Mouse (Mus musculus) kidney, embryonic 15.5 days (tissue): ENCODE measurements around the gene Akap13. TPM values are rescaled to one million over a fixed set of nuclear protein-coding genes. Genes with fewer than 3 reads are reported as not detected.

Experiments
- ATAC-seq: fragments of 200-750 bp; cut with Nextera tagmentation; replicated peaks from 2 replicates; pipeline ENCODE4 v1.8.0; 2017; ENCODE audit warnings: moderate TSS enrichment; ENCODE audit not compliant: low FRiP score
- H3K27ac ChIP-seq: fragments of 300-500 bp; sonication (generic); 2 replicates; pipeline ENCODE4 v1.5.1; 2015; ENCODE audit warnings: mild to moderate bottlenecking, inconsistent platforms
- H3K27me3 ChIP-seq: fragments of 300-500 bp; sonication (generic); 2 replicates; pipeline ENCODE4 v1.6.1; 2015; ENCODE audit warnings: inconsistent platforms
- H3K36me3 ChIP-seq: fragments of 300-500 bp; sonication (generic); 2 replicates; pipeline ENCODE4 v1.6.1; 2015; ENCODE audit warnings: inconsistent platforms
- H3K4me1 ChIP-seq: fragments of 300-500 bp; sonication (generic); 2 replicates; pipeline ENCODE4 v1.6.1; 2015; ENCODE audit warnings: inconsistent platforms
- H3K4me2 ChIP-seq: fragments of 300-500 bp; sonication (generic); 2 replicates; pipeline ENCODE4 v1.6.1; 2015; ENCODE audit warnings: moderate library complexity, mild to moderate bottlenecking, inconsistent platforms
- H3K4me3 ChIP-seq: fragments of 300-500 bp; sonication (generic); replicated peaks from 2 replicates; pipeline ENCODE4 v1.5.1; 2015; ENCODE audit warnings: mild to moderate bottlenecking, inconsistent platforms
- H3K9ac ChIP-seq: fragments of 300-500 bp; sonication (generic); 2 replicates; pipeline ENCODE4 v1.6.1; 2015; ENCODE audit warnings: mild to moderate bottlenecking, inconsistent platforms
- H3K9me3 ChIP-seq: fragments of 300-500 bp; sonication (generic); replicated peaks from 2 replicates; pipeline ENCODE4 v1.6.1; 2016; ENCODE audit warnings: inconsistent platforms
- WGBS: fragments of 180-500 bp; shearing (Covaris S2); methylation state at CpG from one replicate; pipeline ENCODE4 v1.1.7; 2015; ENCODE audit warnings: mixed read lengths; 5-methylcytosine and 5-hydroxymethylcytosine counted together
- polyA plus RNA-seq: library from polyadenylated mRNA; unstranded; fragments of >200 nt; fragmentation: Nextera tagmentation; extraction: Ambion mirVana; gene quantifications from 2 replicates; pipeline ENCODE4 v1.2.1, GENCODE M21; 2015

Akap13 gene
- polyA plus RNA-seq, 1 experiment from 2014 or later: 49.7 TPM

GRCm38 (mm10) chr7:75668396-75668795 lies 213.1 kb downstream of the Akap13 start:
- Histone ChIP-seq H3K4me2 (no peak overlapping the region), H3K4me3 (no peak overlapping the region), H3K9me3 (no peaks in the 10 kb centered on the region), H3K36me3 (peaks cover 33% of the 10 kb centered on the region), H3K9ac (no peak overlapping the region), H3K27ac (no peak overlapping the region), H3K4me1 (peaks cover 3% of the 10 kb centered on the region; the same call in 1 of the 2 replicates), H3K27me3 (no peaks in the 10 kb centered on the region)
- no peak for ATAC-seq
- WGBS: 32% methylated on average over 1 of the region's 1 CpGs

GRCm38 (mm10) chr7:75669416-75669815 lies 214.1 kb downstream of the Akap13 start:
- no peak for ATAC-seq
- Histone ChIP-seq H3K27me3 (no peaks in the 10 kb centered on the region), H3K4me3 (no peak overlapping the region), H3K4me2 (no peak overlapping the region), H3K36me3 (peaks cover 29% of the 10 kb centered on the region), H3K9me3 (no peaks in the 10 kb centered on the region), H3K27ac (no peak overlapping the region), H3K4me1 (peaks cover 3% of the 10 kb centered on the region; the same call in 1 of the 2 replicates), H3K9ac (no peak overlapping the region)
- 55% methylated on average over 6 of the region's 6 CpGs for WGBS

- ATAC-seq: no peak
- Histone ChIP-seq H3K27ac (no peak overlapping the region), H3K9me3 (no peaks in the 10 kb centered on the region), H3K4me1 (0 out of 2 replicates have a peak, but pooled peaks cover 3% of the 10 kb centered on the region), H3K27me3 (no peaks in the 10 kb centered on the region), H3K9ac (no peak overlapping the region), H3K4me2 (no peak overlapping the region), H3K36me3 (peaks cover 36% of the 10 kb centered on the region), H3K4me3 (no peak overlapping the region)
- 77% methylated on average over 9 of the region's 9 CpGs for whole genome bisulfite sequencing
Observed at GRCm38 (mm10) chr7:75679631-75680030, 224.3 kb downstream of the Akap13 start.

GRCm38 (mm10) chr7:75682901-75683300 lies 227.6 kb downstream of the Akap13 start:
- H3K27ac ChIP-seq: no peak overlapping the region
- ATAC-seq: no peak
- 91% methylated on average over 1 of the region's 1 CpGs for WGBS

DNA sequence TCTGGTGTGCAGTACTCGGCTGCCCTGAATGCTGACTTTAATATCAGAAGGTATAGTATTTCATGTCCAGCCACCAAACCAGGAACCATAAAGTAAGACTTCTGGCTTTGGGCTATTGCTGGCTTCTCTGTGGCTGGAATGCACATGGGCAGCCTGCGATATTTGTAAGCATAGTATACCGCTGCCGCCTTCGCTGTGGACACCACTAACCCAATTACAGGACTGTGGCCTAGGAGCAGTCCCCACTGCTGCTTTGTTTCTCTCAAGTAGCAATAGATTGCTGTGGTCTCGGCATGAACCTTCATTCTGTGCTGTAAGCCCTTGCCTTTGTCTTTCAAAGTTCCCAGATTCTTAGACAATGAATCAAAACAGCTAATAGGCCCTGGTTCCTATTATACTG lies 228.1 kb downstream of the Akap13 start:
- no peaks in the 10 kb centered on the region for H3K27me3 ChIP-seq
- peaks cover 39% of the 10 kb centered on the region for H3K36me3 ChIP-seq
- no peak overlapping the region for H3K9ac ChIP-seq
- H3K4me2 ChIP-seq: no peak overlapping the region
- H3K4me3 ChIP-seq: no peak overlapping the region
- 89% methylated on average over 6 of the region's 6 CpGs for WGBS
- 0 out of 2 replicates have a peak, but pooled peaks cover 3% of the 10 kb centered on the region for H3K4me1 ChIP-seq
- ATAC-seq: no peak
- no peak overlapping the region for H3K27ac ChIP-seq
- no peaks in the 10 kb centered on the region for H3K9me3 ChIP-seq

More at GRCm38 (mm10) chr7:75682901-75683300, 227.6 kb downstream of the Akap13 start:
- Histone ChIP-seq H3K4me3 (no peak overlapping the region), H3K4me2 (no peak overlapping the region), H3K27me3 (no peaks in the 10 kb centered on the region), H3K36me3 (peaks cover 39% of the 10 kb centered on the region), H3K9ac (no peak overlapping the region), H3K4me1 (0 out of 2 replicates have a peak, but pooled peaks cover 3% of the 10 kb centered on the region), H3K9me3 (no peaks in the 10 kb centered on the region)

DNA sequence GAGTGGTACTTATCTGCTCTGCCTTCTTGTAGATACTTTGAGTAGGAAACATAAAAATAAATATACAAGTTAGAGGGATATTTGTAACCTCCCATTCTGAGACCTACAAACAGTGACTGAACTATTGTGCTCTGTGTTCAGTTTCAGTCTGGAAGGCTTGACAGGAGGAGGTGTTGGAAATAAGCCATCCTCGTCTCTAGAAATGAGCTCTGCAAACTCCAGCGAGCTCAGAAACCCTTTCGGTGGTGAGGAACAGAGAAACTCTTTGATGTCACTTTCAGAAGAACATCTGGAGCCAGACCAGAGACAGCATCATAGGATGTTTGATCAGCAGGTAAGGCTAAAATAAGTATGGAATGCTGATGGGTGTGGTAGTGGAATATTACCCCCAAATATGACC lies 229.6 kb downstream of the Akap13 start:
- H3K36me3 ChIP-seq: peaks cover 47% of the 10 kb centered on the region
- no peak overlapping the region for H3K27ac ChIP-seq
- H3K4me3 ChIP-seq: no peak overlapping the region
- ATAC-seq: no peak
- 84% methylated on average over 3 of the region's 3 CpGs for WGBS
- no peaks in the 10 kb centered on the region for H3K27me3 ChIP-seq
- 0 out of 2 replicates have a peak, but pooled peaks cover 3% of the 10 kb centered on the region for H3K4me1 ChIP-seq
- no peak overlapping the region for H3K4me2 ChIP-seq
- H3K9me3 ChIP-seq: no peaks in the 10 kb centered on the region
- H3K9ac ChIP-seq: no peak overlapping the region

DNA sequence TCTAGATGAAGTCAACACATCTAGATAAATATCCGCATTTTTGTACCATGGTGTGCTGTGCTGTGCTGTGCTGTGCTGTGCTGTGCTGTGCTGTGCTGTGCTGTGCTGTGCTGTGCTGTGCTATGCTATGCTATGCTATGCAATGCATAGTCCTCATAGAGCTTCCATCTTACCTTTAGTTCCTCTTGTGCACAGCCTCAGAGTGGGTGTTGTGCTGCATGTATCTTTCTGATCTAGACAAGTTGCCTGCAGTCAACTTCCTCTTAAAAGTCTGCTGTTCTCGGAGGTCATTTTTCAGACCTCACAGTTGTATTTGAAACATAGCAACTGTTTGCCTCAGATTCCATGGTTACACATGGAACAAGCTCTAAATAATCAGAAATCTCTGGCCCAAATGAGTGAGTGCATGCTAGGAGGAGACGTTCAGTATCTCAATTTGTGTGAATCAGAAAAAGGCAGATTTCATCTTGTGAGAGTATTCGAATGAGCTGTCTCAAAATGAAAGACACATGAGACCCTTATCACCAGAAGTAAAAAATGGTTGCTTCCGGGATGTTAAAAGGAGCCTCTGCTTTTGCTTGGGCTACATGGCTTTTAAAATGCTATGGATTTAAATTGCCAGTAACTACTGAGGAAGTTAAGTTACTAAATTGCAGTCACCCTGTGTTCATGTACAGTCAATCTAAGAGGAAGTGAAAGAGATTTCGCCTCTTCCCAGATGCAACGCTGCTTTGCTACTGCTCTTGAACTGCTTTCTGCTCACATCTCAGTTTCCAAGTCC lies 230.9 kb downstream of the Akap13 start:
- no peak overlapping the region for H3K27ac ChIP-seq
- H3K9me3 ChIP-seq: no peaks in the 10 kb centered on the region
- 0 out of 2 replicates have a peak, but pooled peaks cover 3% of the 10 kb centered on the region for H3K4me1 ChIP-seq
- H3K9ac ChIP-seq: no peak overlapping the region
- H3K27me3 ChIP-seq: no peaks in the 10 kb centered on the region
- H3K36me3 ChIP-seq: peaks cover 55% of the 10 kb centered on the region
- 87% methylated on average over 7 of the region's 7 CpGs for WGBS
- H3K4me2 ChIP-seq: no peak overlapping the region
- H3K4me3 ChIP-seq: no peak overlapping the region
- ATAC-seq: no peak

DNA sequence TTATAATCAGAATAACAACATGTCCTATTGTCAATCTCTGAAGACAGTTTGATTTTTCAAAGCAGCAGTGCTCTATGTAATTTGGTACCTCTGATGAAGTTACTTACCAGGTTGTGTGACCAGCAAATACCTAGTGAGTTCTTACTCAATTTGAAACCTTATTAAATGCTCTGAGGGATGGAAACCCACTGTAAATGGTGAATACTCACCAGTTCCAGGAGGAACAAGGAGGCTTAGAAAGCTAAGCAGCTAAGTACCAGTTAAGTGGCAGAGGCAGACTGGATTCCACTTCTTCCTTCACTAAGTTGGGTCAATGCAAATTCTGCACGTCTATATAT lies 231.5 kb downstream of the Akap13 start:
- Histone ChIP-seq H3K4me3 (no peak overlapping the region), H3K27ac (no peak overlapping the region), H3K36me3 (peaks cover 56% of the 10 kb centered on the region), H3K27me3 (no peaks in the 10 kb centered on the region), H3K4me1 (0 out of 2 replicates have a peak, but pooled peaks cover 3% of the 10 kb centered on the region), H3K9ac (no peak overlapping the region), H3K4me2 (no peak overlapping the region), H3K9me3 (no peaks in the 10 kb centered on the region)
- 89% methylated on average over 1 of the region's 1 CpGs for WGBS
- no peak for ATAC-seq

DNA sequence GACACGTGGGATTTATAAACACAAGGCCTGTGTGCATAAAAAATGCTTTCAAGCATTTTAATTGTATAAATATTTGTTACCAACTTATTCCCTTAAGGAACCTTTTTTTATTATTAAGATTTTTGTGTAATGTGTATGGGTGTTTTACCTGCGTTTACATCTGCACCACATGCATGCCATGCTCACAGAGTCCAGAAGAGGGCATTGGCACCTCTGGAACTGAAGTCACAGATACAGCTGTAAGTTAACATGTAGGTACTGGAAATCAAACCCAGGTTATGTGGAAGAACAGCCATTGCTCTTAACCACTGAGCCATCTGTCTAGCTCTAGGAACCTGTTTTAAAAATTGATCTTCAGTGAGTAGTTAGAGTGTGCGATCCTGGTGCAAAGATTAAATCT lies 232.8 kb downstream of the Akap13 start:
- Histone ChIP-seq H3K36me3 (peaks cover 52% of the 10 kb centered on the region), H3K9me3 (no peaks in the 10 kb centered on the region), H3K4me2 (no peak overlapping the region), H3K27ac (no peak overlapping the region), H3K9ac (no peak overlapping the region), H3K4me1 (no peaks in the 10 kb centered on the region), H3K27me3 (no peaks in the 10 kb centered on the region), H3K4me3 (no peak overlapping the region)
- no peak for ATAC-seq
- 87% methylated on average over 3 of the region's 3 CpGs for WGBS

DNA sequence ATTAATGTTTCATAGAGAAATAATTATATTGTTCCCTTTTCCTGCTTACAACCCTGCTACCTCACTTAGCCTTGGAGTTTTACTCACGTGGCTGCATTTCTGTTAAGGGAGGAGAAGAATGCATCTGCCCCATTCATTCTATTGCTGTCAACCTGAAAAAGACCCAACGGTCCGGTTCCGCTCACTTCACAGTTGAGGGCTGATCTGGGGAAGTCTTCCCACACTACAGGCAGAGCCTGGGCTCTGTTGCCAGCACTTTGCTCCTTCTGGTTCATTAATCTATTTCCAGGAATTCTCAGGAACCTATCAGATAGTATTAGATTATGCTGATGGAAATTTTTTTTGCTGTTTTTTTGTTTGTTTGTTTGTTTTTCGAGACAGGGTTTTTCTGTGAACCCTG lies 239.4 kb downstream of the Akap13 start:
- Histone ChIP-seq H3K4me2 (no peak overlapping the region), H3K36me3 (peaks cover 59% of the 10 kb centered on the region), H3K9me3 (no peaks in the 10 kb centered on the region), H3K4me3 (no peak overlapping the region), H3K27me3 (no peaks in the 10 kb centered on the region), H3K4me1 (no peaks in the 10 kb centered on the region), H3K27ac (no peak overlapping the region), H3K9ac (no peak overlapping the region)
- no peak for ATAC-seq
- 86% methylated on average over 5 of the region's 5 CpGs for WGBS

DNA sequence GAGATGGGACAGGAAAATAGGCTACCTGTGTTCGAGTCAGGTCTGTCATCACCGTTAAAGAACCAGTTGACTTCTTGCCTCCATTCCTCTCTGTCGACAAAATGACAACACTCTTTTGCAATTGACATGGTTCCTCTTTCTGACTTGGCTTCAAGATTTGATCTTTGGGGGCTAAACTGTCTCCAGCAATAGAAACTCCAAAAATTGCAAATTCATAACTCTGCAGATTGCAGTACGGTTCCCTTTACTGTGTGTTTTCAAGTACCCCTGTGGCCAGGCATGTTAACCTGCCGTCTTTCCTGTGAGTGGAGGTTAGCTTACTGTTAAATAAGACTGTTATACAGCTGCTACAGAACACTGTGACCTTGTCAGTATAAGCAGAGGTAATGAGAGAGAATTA lies 244.5 kb downstream of the Akap13 start:
- Histone ChIP-seq H3K9ac (no peak overlapping the region), H3K36me3 (peaks cover 76% of the 10 kb centered on the region), H3K27me3 (no peaks in the 10 kb centered on the region), H3K4me1 (no peaks in the 10 kb centered on the region), H3K9me3 (no peaks in the 10 kb centered on the region), H3K27ac (no peak overlapping the region), H3K4me3 (no peak overlapping the region), H3K4me2 (no peak overlapping the region)
- ATAC-seq: no peak
- WGBS: 93% methylated on average over 5 of the region's 5 CpGs

DNA sequence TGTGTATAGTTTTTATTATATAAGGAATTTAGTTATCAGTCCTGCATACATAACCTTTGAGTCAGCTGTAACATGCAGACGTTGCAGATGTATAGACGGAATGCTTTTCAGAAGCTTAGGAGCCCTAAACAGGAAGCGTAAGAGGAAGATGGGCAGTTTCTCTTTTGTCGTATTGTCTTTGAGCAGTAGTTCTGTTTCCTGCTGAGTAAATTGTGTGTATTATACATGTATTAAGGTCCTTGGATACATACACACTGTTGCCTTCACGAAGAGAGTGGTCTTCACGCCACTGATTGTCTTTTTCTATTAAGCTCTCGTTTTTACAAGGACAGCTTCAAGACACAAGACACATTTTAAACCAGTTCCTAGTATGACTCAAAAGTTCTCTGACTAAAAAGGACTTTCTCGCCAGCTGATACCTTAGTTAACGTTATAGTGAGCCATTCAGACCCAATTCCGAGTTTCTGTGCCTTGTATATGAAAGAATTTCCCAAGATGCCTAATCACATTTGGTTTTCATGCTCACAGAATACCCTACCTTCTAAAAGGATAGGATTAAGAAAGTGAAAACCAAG lies 245.5 kb downstream of the Akap13 start:
- peaks cover 78% of the 10 kb centered on the region for H3K36me3 ChIP-seq
- no peak for ATAC-seq

More for the DNA sequence above, 245.5 kb downstream of the Akap13 start:
- Histone ChIP-seq H3K4me1 (no peaks in the 10 kb centered on the region), H3K9ac (no peak overlapping the region), H3K27me3 (no peaks in the 10 kb centered on the region), H3K4me3 (no peak overlapping the region), H3K4me2 (no peak overlapping the region), H3K27ac (no peak overlapping the region), H3K9me3 (no peaks in the 10 kb centered on the region)
- WGBS: 87% methylated on average over 10 of the region's 10 CpGs
